Mouse (Mus musculus): ENCODE results near the gene Dgcr8.
A peak's percentile ranks its signal among the peaks of the same experiment; 100 is the strongest.

The Dgcr8 gene

DNA sequence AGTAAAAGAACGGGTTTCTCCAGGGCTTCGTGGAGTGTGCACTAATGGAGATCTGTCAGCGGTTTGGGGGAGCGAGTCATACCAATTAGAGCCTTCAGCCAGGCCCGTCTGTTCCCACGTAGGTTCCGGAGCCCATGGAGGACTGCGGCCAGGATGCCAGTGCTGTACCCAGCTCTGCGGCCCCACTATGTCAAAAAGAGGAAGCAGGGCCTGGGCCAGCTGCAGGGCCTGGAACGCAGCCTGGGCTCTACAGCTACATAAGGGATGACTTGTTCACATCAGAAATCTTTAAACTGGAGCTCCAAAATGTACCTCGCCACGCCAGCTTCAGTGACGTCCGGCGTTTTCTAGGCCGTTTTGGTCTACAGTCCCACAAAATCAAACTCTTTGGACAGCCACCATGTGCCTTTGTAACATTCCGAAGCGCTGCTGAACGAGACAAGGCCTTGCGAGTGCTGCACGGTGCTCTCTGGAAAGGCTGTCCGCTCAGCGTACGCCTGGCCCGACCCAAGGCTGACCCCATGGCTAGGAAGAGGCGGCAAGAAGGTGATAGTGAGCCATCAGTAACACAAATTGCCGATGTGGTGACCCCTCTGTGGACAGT is 39.6 kb downstream of the Dgcr8 start:
- DNase-seq (ENCODE audit: low spot score): peak; percentile 38

DNA sequence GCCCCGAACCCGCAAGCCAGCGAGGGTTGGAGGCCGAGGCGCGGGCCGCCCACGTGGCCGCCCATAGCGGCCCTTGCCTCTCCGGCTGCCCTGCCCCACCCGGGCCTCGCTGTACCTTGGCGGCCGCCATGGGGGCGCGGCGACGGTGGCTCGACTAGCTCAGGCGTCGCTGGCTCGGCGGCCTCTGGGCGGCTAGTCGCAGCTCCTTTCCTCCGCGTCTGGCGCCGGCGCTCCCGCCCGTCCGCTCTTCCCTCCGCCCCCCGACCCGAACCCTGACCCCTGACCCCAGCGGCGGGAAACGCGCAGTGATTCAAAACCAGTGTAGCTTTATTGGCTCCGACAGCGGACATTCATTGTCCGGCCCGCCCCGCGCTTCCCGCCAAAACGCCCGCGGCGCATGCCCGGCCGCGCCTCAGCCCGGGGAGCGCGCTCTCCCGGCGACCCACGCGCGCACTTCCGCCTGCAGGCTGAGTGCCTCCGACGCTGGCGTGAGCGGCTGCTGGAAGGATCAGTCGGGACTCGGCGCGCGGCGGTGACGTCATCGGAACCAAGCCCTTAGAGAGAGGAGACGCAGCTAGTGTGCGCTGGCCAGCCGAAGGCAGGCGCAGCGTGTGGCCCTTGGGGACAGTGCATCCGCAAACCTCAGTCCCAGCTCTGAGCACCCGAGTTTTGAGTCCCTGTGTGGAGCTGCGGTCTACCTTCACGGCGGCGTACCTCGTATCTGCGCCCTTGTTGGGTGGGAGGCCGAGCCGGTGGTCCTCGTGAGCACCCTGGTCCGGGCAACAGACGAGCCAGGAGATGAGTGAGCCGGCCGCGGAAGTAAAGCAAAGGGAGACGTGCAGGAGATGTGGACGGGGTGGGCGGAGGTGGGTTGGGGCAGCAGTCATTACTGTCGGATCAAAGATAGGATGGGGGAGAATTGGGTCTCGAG is 40.3 kb downstream of the Dgcr8 start, which contains the start of the genes Trmt2a and Ranbp1:
TSS of gene Trmt2a (plus strand) at position 247 of the 931 bp plus-strand sequence.
TSS of gene Ranbp1 (minus strand) at position 300 of the 931 bp plus-strand sequence.
- peak; percentile 99 for DNase-seq (ENCODE audit: low spot score)

DNA sequence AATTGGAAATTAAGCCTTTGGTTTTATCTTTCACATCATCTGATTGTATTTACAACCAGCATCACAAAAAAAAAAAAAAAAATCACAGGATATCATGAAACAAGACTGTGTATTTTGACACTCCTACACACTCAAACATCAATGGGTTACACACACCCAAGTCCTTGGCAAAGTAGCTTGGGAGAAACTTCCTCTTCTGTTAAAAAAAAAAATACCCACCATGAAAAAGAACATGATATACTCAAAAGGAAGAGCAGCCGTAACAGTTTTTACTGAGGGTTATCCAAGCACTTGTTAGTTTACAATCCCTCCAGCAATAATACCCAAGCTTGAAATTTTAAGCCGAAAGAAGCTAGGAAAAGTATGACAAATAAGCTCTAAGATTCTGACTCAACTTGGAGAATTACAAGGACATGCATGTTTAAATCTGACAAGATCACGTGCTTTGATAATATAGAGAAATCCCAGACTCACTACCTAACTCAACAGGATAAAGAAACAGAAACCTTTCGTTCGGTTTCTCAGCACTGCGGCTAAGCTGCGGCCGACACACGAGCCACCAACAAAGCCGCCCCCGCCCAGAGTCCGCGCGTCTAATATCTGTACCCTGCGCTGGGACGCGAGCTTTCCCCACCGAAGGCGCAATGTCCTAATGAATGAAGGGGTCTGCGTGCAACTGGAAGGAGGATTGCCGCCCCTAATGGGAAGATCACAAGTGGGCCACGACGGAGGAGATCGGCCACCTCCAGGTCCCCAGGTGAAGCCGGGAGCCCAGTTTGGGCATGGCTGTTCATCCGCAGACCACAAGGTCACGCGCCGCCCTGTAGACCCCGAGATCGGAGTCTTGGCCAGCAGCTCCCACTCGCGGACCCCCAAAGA is 41.3 kb downstream of the Dgcr8 start:
- no peak for DNase-seq (ENCODE audit: low spot score)

DNA sequence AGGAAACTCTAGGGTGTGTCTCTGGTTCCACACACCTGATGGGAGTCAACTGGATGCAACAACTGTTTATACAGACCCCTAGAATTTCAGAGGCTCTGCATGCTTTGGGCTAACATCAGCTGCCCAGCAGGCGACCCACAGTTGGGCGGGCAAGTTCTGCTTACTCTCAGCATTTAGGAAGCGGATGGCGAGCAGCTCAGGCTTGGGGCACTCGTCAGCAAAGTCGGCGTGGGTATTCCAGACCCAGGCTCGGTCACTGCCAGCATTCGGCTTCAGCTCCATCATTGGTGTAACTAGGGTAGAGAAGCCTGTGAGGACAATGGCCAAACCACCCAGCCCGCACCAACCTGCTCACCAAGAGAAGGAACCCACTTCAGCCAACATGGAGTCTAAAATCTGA is 47.5 kb downstream of the Dgcr8 start:
- no peak for DNase-seq (ENCODE audit: low spot score)

DNA sequence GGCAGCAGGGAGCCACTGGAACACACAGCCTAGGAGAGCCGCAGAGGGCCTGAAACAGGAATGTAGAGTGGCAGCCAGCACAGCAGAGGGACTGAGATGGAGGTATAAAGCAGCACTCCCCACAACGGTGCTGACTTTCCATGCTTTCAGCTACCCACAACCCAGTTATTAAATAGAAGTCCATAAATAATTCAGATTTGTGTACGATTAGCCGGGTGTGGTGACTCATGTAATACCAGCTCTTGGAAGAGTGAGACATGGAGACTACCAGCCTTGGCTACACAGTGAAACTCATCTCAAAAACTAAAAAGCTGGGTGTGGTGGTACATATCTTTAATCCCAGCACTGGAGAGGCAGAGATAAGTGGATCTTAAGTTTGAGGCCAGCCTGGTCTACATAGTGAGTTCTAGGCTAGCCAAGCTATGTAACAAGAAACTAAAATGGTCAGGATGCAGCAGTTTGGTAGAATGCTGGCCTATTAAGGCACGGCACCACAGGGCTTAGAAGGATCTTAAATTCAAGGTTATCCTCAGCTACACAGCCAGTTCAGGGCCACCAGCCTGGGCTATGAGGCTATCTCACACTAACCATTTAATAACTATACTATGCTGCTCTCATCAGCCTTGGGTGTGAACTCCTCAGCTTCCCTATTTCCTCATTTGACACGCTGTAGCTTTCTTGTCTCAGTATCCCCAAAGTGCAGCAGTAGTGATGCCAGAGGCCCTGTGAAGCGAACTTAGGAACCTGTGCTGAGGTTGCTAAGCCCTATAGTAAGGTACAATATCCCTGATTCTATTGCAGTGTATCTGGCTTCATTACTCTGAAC is 52.2 kb downstream of the Dgcr8 start:
- DNase-seq (ENCODE audit: low spot score): no peak

DNA sequence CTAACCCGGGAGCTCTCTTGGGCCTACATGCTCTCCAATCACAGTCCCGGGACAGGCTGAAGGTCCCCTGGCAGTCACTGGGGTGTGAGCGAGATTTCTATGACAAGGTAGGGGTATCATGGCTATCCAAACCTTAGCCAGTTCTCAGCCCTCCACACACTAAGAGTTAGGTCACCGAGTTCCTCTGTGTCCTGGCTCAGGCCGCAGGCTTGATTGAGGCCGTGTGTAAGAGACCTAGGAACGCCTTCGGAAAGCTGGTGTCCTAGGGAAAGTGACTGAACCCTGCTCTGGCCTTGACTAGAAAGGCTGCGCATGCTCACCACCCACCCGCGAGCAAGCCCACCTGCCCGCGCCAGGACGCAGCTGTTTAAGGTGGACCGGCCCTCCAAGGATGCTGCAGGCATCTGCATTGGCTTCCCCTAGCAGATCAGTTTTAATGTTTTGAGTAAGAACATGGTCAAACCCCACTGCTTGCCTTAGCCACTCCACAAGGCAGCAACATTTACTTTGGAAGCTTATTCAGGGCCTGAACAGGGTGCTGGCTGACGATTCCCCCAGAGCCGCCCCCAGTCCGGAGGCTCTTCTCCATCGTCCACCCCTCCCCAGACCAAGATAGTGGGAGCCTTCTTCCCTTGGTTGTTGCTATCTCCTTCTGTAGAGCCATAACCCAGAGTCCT is 53.5 kb downstream of the Dgcr8 start:
- peak; percentile 57 for DNase-seq (ENCODE audit: low spot score)

DNA sequence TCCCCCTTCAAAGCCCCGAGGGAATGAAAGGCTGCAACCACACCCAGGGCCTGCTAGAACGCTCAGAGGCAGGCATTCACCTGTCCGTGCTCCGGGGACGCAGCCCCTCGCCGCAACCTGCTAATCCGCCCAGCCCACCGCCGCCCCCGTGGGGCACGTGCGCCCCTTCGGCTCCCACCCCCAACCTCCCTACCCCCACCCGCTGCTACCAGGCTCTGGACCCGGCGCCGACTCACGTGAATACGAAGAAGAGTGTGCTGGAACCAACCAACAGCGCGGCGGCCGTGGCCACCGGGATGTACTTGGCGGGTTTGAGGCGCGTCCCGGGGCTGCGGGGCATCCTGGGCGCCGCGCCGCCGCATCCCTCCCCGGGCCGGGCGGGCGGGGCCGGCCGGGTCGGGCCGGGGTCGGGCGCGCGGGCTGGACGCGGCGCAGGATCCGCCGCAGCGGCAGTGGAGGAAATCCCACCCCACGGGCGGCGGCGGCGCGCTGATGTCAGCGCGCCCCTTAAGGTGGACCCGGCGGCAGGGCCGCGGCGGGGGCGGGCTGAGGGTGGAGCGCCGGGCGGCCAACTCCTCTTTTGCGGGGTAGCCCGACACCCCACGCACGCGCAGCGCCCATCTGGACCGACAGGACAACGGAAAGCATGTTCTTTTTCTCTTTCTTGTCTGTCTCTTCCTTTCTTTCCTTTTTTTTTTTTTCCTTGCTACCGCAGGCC is 54.2 kb downstream of the Dgcr8 start, which contains the start of gene Zdhhc8:
TSS of gene Zdhhc8 (minus strand) at position 466 of the 718 bp plus-strand sequence.
- DNase-seq (ENCODE audit: low spot score): peak; percentile 71

DNA sequence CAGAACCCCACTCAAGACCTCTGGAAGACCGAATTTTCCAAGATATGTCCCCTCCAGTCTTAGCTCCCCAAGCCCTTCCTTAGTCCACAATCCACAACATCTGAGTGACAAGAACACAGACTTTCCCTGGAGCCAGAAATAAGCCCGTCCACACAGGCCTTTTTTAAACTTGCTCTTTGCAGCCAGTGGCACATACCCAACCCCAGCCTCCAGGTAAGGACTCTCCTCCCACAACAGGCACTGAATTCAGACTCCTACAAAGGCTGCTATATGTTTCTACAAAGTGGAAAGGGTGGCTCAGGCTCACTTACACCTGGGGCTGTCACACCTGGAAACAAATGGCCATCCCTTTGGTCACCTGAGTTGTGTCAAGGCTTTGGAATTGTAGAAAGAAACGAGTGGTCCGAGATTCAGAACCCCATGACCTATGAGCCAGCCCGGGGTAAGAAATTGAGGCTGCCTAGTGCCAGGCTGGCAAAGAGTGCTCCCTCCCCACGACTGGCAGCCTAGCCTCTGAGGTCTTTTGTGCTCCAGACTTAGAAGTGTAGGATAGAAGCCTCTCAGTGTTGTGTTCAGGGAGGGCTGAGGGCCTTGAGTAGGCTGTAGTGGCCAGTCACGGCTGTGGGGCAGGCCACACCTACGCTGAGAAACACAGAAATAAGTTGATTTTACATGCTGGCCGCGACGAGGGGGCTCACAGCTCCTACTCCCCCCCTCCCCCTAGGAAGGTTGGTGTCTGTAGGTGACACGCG is 55.0 kb downstream of the Dgcr8 start:
- peak; percentile 19 for DNase-seq (ENCODE audit: low spot score)

DNA sequence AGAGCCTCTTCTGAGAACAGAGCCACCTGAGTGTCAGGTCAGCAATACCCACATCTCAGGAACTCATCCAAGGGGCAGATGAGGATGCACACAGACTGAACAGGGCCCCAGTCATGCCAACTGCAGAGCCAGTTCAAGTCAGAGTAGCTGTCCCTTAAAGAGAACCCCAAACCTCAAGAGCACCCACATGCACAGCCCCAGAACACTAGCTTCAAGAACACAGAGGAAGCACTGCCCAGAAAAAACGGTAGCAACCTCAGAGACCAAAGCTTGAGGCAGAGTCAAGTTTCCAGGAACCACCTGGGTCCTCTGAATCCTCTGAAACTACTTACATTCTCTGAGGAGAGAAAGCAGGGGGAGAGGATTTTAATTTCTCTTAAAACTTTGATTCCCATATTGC is 55.6 kb downstream of the Dgcr8 start:
- no peak for DNase-seq (ENCODE audit: low spot score)

DNA sequence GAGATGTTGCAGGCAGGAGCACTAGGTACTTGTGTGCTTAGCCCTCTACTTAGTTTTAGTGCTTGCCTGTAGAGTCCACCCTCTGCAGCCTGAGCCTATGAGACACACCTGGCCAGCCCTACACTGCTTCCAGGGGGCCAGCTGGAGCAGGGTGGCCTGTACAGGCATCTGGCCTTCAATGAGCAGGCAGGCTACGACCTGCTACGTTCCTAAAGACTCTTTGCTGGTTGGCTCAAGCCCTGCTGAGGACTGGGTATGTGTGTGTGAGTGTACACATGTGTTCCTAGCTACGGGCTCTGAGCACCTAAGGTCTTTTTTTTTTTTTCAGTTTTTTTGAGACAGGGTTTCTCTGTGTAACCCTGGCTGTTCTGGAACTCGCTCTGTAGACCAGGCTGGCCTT is 57.6 kb downstream of the Dgcr8 start:
- no peak for DNase-seq (ENCODE audit: low spot score)

DNA sequence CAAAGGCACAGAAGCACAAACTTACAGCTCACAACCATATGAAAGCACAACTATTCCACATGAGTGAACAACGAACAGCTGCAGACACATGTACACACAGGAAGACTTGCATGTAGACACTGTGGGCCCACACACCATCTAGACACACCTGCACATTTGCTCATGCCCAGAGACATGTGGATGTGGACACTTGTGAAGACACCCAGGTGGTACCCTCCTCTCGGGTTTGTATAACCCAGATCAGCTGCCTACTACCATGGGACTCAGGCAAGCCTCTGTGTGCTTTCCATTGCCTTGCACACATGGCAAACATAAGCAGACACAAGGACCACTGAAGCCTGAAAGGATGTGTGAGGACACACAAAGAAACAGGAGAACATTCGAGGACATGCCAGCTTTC is 58.0 kb downstream of the Dgcr8 start:
- no peak for DNase-seq (ENCODE audit: low spot score)

DNA sequence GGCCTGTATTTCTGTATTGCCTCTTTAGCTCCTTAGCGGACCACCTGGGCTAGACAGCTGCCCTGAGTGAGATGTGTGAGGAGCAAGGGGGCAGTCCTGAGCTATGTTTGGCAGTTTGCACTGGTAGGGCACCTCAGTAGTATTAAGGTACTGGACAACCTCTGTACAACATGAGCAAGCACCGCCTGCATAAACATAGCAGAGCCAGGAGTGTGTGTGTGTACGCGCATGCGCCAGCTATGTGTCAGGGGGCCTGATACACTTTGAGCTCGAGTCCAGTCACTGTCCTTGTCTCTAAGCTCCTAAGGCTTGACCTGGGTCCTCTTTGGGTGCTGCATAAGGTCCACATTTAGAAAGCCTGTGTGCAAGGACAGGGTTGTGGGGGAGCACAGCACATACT is 58.4 kb downstream of the Dgcr8 start:
- DNase-seq (ENCODE audit: low spot score): no peak

DNA sequence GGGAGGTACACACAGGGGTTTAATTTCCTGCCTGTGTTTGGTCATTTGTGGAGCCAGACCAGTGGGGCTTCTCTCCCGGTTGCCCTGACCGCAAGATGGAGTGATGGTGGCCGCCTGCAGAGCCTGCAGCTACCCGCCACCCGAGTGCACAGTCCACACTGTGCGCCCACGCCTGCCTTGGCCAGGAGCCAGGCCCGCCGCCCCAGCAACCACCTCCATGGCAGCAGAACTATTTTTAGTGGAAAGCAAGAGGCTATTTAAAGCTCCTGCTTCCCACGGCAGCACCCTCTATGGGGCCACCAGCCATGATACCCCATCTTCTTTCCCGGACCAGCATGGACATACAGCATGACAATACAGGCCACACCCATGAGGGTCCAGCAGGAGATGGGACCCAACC is 59.4 kb downstream of the Dgcr8 start:
- no peak for DNase-seq (ENCODE audit: low spot score)

DNA sequence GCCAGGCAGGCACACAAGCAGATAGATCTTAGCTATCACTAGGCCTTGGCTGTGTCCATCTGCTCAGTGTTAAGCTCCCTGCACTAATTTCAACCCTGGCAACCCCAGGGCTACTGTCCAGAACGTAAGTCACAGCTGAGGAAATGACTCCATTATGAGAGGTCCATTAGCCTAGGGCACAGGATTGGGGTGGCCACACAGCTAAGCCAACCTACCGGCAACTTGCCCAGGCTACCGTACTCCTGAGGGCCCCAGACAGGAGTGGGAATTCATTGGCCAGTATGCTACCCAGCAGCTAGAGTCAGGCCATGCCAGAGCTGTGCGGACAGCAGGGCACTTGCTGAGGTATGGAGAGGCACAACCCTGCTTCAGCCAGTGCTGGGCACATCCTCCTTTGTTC is 60.2 kb downstream of the Dgcr8 start:
- no peak for DNase-seq (ENCODE audit: low spot score)

DNA sequence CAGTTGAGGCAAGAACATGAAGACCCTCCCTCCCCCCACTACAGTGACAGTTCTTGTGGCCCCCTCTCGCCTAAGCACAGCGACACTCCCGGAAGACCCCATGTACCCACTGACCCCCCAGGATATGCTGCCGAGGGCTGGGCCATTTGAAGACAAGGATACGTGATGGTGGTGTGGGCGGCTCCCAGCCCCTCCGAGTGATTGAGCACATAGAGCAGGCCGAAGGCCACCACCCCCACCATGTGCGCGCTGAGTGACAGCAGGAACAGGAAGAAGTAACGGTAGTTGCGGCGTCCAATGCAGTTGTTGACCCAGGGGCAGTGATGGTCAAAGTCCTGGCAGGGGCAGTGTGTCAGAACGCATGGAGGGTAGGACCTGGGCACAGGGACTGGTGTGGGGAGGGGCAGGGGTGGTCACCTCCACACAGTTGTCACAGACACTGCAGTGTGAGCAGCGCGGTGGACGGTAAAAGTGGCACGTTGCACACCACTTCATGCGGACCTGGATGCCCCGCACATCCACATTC is 61.1 kb downstream of the Dgcr8 start:
- no peak for DNase-seq (ENCODE audit: low spot score)

DNA sequence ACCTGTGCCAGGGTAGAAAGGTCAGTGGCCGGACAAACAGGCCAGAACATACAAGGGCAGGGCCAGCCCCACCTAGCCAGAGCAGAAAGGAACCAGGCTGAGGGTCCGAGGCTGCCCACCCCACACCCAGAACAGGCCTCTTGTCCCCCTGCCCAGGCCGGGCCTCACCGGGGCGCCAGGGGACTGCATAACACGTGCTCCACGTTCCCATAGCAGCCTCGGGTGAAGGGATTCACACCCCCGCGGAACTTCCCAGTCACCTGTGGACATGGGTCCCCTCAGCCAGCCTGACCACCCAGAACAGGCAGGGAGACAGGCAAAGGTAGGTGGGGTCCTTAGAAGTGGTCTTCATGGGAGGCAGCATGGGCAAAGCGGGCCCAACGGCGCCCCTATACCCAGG is 61.9 kb downstream of the Dgcr8 start:
- DNase-seq (ENCODE audit: low spot score): no peak

DNA sequence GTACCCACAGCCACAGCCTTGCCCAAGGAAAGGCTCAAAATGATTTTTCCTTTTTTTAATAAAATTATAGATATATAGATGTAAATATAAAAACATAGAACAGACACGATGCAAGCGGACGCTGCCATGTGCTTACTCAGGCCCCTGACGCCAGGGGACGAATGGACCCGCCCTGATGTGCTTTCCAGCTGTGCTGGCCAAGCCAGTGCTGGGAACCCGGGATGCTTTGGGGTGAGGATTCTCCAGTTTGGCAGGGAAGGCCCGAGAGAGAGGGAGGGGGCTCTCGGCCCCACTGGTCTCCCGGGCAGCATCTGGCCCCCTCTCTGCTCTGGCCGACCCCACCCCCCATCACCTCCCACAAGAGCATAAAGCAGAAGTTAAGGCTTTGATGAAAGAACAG is 66.9 kb downstream of the Dgcr8 start:
- DNase-seq (ENCODE audit: low spot score): no peak

DNA sequence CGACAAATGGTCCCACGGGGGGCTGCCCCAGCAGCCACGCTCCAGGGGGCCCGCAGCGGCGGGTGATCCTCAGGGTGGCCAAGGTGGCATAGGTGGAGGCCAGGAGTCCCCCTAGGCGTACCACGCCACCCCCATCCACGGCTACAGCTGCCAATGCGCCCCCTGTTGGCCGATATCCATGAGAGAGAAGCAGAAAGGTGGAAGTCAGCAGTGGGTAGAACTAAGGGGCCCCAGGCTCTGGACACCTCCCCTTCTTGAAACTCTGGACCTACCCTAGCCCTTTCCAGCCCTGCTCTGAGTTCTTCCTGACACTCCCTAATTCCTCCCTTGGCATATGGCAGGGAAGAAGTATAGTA is 67.5 kb downstream of the Dgcr8 start:
- DNase-seq (ENCODE audit: low spot score): no peak

DNA sequence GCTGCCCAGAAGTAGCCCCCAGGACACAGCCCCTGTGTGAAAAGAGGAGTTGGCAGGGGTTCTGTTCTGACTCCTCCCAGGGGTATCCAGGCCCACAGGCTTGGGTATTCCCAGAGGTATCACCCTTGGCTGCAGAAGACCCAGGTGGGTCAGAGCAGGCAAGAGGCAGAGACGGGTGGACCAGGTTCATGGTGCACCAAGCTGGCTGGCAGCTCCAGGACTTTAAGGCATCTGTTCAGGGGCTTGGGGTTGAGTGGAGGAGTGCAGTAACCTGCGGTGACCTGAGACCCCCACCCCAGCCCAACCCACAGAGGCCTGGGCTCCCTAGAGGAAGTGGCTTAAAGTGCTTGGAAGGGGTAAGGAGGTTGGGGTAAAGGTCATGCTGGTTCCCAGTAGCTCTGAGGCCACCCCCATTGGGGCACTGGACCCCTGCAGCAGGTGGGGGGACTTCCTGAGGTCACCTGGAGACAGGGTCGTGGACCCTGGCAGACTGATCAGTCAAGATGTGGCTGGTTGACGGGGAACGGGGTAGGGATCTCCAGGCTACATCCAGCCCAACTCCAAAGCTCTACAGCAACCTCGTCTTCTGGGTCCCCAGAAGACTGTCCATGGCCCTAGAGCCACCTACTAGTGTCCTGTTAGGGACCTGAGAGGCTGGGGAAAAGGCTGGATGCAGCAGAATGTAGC is 68.0 kb downstream of the Dgcr8 start:
- DNase-seq (ENCODE audit: low spot score): no peak
